Mouse (Mus musculus) neural tube, embryonic 11.5 days (tissue): Measurements from ENCODE around the gene Natd1. TPM values are rescaled to one million over a fixed set of nuclear protein-coding genes. Genes with fewer than 3 reads are reported as not detected.
A peak's percentile ranks its signal among the peaks of the same experiment; 100 is the strongest.

Experiments
- ATAC-seq: fragments of 200-750 bp; cut with Nextera tagmentation; 2 replicates; pipeline ENCODE4 v1.8.0; 2017; ENCODE audit warnings: moderate number of reproducible peaks, mild to moderate bottlenecking, moderate TSS enrichment, moderate library complexity; ENCODE audit not compliant: insufficient read depth, low FRiP score, low TSS enrichment
- DNase-seq: peaks from one replicate; pipeline ENCODE4 v3.0.0-alpha.2; 2015; ENCODE audit warnings: low spot score
- H3K27ac ChIP-seq: fragments of 300-500 bp; sonication (generic); 2 replicates; pipeline ENCODE4 v1.5.1; 2014; ENCODE audit warnings: low read depth, mild to moderate bottlenecking, low read length
- H3K27me3 ChIP-seq: fragments of 300-500 bp; sonication (generic); 2 replicates; pipeline ENCODE4 v1.6.1; 2014; ENCODE audit warnings: mild to moderate bottlenecking, low read length, mixed read lengths; ENCODE audit not compliant: control insufficient read depth, insufficient read depth
- H3K36me3 ChIP-seq: fragments of 300-500 bp; sonication (generic); 2 replicates; pipeline ENCODE4 v1.6.1; 2014; ENCODE audit warnings: mild to moderate bottlenecking, low read length, moderate library complexity, mixed read lengths; ENCODE audit not compliant: control insufficient read depth, insufficient read depth
- H3K4me1 ChIP-seq: fragments of 300-500 bp; sonication (generic); 2 replicates; pipeline ENCODE4 v1.6.1; 2014; ENCODE audit warnings: low read length, mixed read lengths; ENCODE audit not compliant: control insufficient read depth, insufficient read depth
- H3K4me2 ChIP-seq: fragments of 300-500 bp; sonication (generic); 2 replicates; pipeline ENCODE4 v1.6.1; 2014; ENCODE audit warnings: low read depth, mild to moderate bottlenecking, moderate library complexity
- H3K4me3 ChIP-seq: fragments of 300-500 bp; sonication (generic); 2 replicates; pipeline ENCODE4 v1.5.1; 2014; ENCODE audit warnings: low read depth, low read length
- H3K9ac ChIP-seq: fragments of 300-500 bp; sonication (generic); 2 replicates; pipeline ENCODE4 v1.6.1; 2014; ENCODE audit warnings: mild to moderate bottlenecking, low read length
- H3K9me3 ChIP-seq: fragments of 300-500 bp; sonication (generic); 2 replicates; pipeline ENCODE4 v1.6.1; 2016; ENCODE audit warnings: low read length; ENCODE audit not compliant: control insufficient read depth
- WGBS: fragments of 180-500 bp; shearing (Covaris S2); extraction: QIAGEN DNeasy Blood & Tissue Kit; methylation state at CpG from one replicate; pipeline ENCODE4 v1.1.7; 2014; 5-methylcytosine and 5-hydroxymethylcytosine counted together
- polyA plus RNA-seq: library from polyadenylated mRNA; unstranded; fragments of >200 nt; fragmentation: Nextera tagmentation; extraction: Ambion mirVana; gene quantifications from 2 replicates; pipeline ENCODE4 v1.2.1, GENCODE M21; 2014

Natd1 gene
- 26.1 and 29.7 TPM in 2 replicates for polyA plus RNA-seq

GRCm38 (mm10) chr11:60914491-60914890, at the start of gene Natd1:
TSS of gene Natd1 (minus strand) at chr11:60914750.
- no peak for ATAC-seq

GRCm38 (mm10) chr11:60962709-60963108, 48.2 kb upstream of the Natd1 start:
- WGBS, result 83% methylated on average over 5 of the region's 5 CpGs
- ATAC-seq, result no peak

More at GRCm38 (mm10) chr11:60914491-60914890, at the start of gene Natd1:
- H3K36me3 ChIP-seq, result no peaks in the 10 kb centered on the region
- H3K4me1 ChIP-seq, result peaks cover 10% of the 10 kb centered on the region
- H3K9ac ChIP-seq, result peak within 1 kb of the TSS; percentile 91
- H3K9me3 ChIP-seq, result no peaks in the 10 kb centered on the region
- H3K4me2 ChIP-seq, result peak within 1 kb of the TSS; percentile 87
- WGBS, result 45% methylated on average over 7 of the region's 7 CpGs
- H3K4me3 ChIP-seq, result peak within 1 kb of the TSS; percentile 92
- no peak for DNase-seq
- H3K27me3 ChIP-seq, result no peaks in the 10 kb centered on the region
- peak within 1 kb of the TSS; percentile 5; the same call in 1 of the 2 replicates for H3K27ac ChIP-seq

GRCm38 (mm10) chr11:60961176-60961575, 46.6 kb upstream of the Natd1 start:
- WGBS, result 76% methylated on average over 1 of the region's 1 CpGs
- Histone ChIP-seq H3K27me3 (no peaks in the 10 kb centered on the region), H3K4me1 (no peaks in the 10 kb centered on the region), H3K4me3 (no peak overlapping the region), H3K27ac (no peak overlapping the region), H3K9ac (no peak overlapping the region), H3K9me3 (no peaks in the 10 kb centered on the region), H3K36me3 (no peaks in the 10 kb centered on the region), H3K4me2 (no peak overlapping the region)
- DNase-seq (no peak), ATAC-seq (no peak)

More at GRCm38 (mm10) chr11:60962709-60963108, 48.2 kb upstream of the Natd1 start:
- no peak overlapping the region for H3K9ac ChIP-seq
- no peaks in the 10 kb centered on the region for H3K27me3 ChIP-seq
- H3K36me3 ChIP-seq, result no peaks in the 10 kb centered on the region
- H3K4me3 ChIP-seq, result no peak overlapping the region
- no peak overlapping the region for H3K27ac ChIP-seq
- no peak for DNase-seq
- no peaks in the 10 kb centered on the region for H3K4me1 ChIP-seq
- no peaks in the 10 kb centered on the region for H3K9me3 ChIP-seq
- H3K4me2 ChIP-seq, result no peak overlapping the region

GRCm38 (mm10) chr11:60958948-60959347, 44.4 kb upstream of the Natd1 start:
- no peak overlapping the region for H3K27ac ChIP-seq
- no peak overlapping the region for H3K9ac ChIP-seq
- no peaks in the 10 kb centered on the region for H3K4me1 ChIP-seq
- H3K9me3 ChIP-seq, result no peaks in the 10 kb centered on the region
- no peak overlapping the region for H3K4me3 ChIP-seq
- no peaks in the 10 kb centered on the region for H3K27me3 ChIP-seq
- WGBS, result 94% methylated on average over 4 of the region's 4 CpGs
- no peak for DNase-seq
- no peak for ATAC-seq
- H3K4me2 ChIP-seq, result no peak overlapping the region
- H3K36me3 ChIP-seq, result no peaks in the 10 kb centered on the region

- H3K27me3 ChIP-seq, result no peaks in the 10 kb centered on the region
- DNase-seq (no peak), ATAC-seq (no peak)
- H3K27ac ChIP-seq, result no peak overlapping the region
- 87% methylated on average over 9 of the region's 9 CpGs for WGBS
- no peak overlapping the region for H3K4me2 ChIP-seq
- H3K4me1 ChIP-seq, result no peaks in the 10 kb centered on the region; the same call in 1 of the 2 replicates
- H3K4me3 ChIP-seq, result no peak overlapping the region
- H3K9ac ChIP-seq, result no peak overlapping the region
- H3K9me3 ChIP-seq, result no peaks in the 10 kb centered on the region
- H3K36me3 ChIP-seq, result peaks cover 2% of the 10 kb centered on the region; the same call in 1 of the 2 replicates
Observed at GRCm38 (mm10) chr11:60955621-60956383, 41.3 kb upstream of the Natd1 start.

- DNase-seq, result no peak
- 84% methylated on average over 10 of the region's 10 CpGs for WGBS
Observed at GRCm38 (mm10) chr11:60954255-60955104, 39.9 kb upstream of the Natd1 start.

GRCm38 (mm10) chr11:60953803-60954202, 39.3 kb upstream of the Natd1 start:
- peaks cover 2% of the 10 kb centered on the region; the same call in 1 of the 2 replicates for H3K36me3 ChIP-seq
- H3K4me1 ChIP-seq, result no peaks in the 10 kb centered on the region; the same call in 1 of the 2 replicates
- ATAC-seq (peak; percentile 90), DNase-seq (peak; percentile 92)
- H3K27me3 ChIP-seq, result no peaks in the 10 kb centered on the region
- H3K9me3 ChIP-seq, result no peaks in the 10 kb centered on the region
- WGBS, result 10% methylated on average over 15 of the region's 15 CpGs
- peak overlapping the region; percentile 20; the same call in 1 of the 2 replicates for H3K4me2 ChIP-seq
- no peak overlapping the region for H3K9ac ChIP-seq
- no peak overlapping the region for H3K27ac ChIP-seq
- no peak overlapping the region for H3K4me3 ChIP-seq

More at GRCm38 (mm10) chr11:60954255-60955104, 39.9 kb upstream of the Natd1 start:
- H3K9me3 ChIP-seq, result no peaks in the 10 kb centered on the region
- ATAC-seq, result no peak
- H3K4me2 ChIP-seq, result no peak overlapping the region
- H3K9ac ChIP-seq, result no peak overlapping the region
- H3K27ac ChIP-seq, result no peak overlapping the region
- H3K36me3 ChIP-seq, result peaks cover 2% of the 10 kb centered on the region; the same call in 1 of the 2 replicates
- no peak overlapping the region for H3K4me3 ChIP-seq
- no peaks in the 10 kb centered on the region; the same call in 1 of the 2 replicates for H3K4me1 ChIP-seq
- H3K27me3 ChIP-seq, result no peaks in the 10 kb centered on the region

- Histone ChIP-seq H3K27ac (no peak overlapping the region), H3K36me3 (peaks cover 2% of the 10 kb centered on the region; the same call in 1 of the 2 replicates), H3K4me1 (no peaks in the 10 kb centered on the region; the same call in 1 of the 2 replicates), H3K27me3 (no peaks in the 10 kb centered on the region), H3K4me3 (no peak overlapping the region), H3K9ac (no peak overlapping the region), H3K4me2 (no peak overlapping the region), H3K9me3 (no peaks in the 10 kb centered on the region)
- ATAC-seq (no peak), DNase-seq (no peak)
- 92% methylated on average over 6 of the region's 6 CpGs for WGBS
Observed at GRCm38 (mm10) chr11:60952986-60953385, 38.4 kb upstream of the Natd1 start.
